Mouse (Mus musculus) MEL (cell line): ENCODE measurements at regions not wholly inside any gene's neighbourhood (a gene's known extent, or its start where the extent isn't known, plus 50 kb on each side); places are given as distances from the start of the nearest gene placed in this dataset.

Experiments
- CTCF ChIP-seq, 3 experiments: IDR thresholded peaks in 2 of 3; conservative IDR thresholded peaks in 1 of 3; 2 replicates each; pipeline ENCODE4 v1.5.1; 2011 to 2012; ENCODE audit warnings: low read length in 3 of 3, low read depth in 2 of 3, mild to moderate bottlenecking in 2 of 3, improper control_type of control experiment in 1 of 3, inconsistent platforms in 1 of 3, mixed read lengths in 1 of 3, moderate library complexity in 1 of 3; ENCODE audit not compliant: control insufficient read depth in 1 of 3, insufficient read depth in 1 of 3, poor library complexity in 1 of 3, severe bottlenecking in 1 of 3
- MAX ChIP-seq: IDR thresholded peaks from 2 replicates; pipeline ENCODE4 v1.6.1; 2011; ENCODE audit warnings: low read length, improper control_type of control experiment
- POLR2A ChIP-seq, 2 experiments: IDR thresholded peaks; 2 replicates each; pipeline ENCODE4 v1.6.1; 2011 to 2012; ENCODE audit warnings: low read length in 2 of 2, mild to moderate bottlenecking in 2 of 2, control low read depth in 1 of 2, improper control_type of control experiment in 1 of 2, low read depth in 1 of 2, moderate library complexity in 1 of 2; ENCODE audit not compliant: control insufficient read depth in 1 of 2, insufficient read depth in 1 of 2, poor library complexity in 1 of 2
- ZNF384 ChIP-seq: IDR thresholded peaks from 2 replicates; pipeline ENCODE4 v1.6.1; 2012; ENCODE audit warnings: low read depth, mild to moderate bottlenecking, inconsistent platforms, low read length, improper control_type of control experiment

DNA sequence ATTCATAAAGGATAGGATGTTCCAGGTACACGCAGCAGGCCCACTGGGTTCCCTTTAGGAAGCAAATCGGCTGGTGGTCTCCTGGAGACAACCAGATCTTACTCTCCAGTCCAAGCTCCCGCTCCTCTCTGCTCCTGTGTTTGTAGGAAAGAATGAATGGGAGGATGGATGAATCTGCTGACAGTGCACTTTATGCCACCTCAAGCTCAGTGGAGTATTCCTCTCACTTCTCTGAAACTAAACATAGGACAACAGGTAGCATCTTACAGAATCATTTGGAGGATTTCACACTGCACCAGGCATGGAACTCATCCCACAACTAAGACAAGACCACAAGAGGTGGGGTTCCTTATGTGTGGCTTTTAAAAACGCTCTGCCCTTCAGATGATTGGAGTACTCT, 507.1 kb upstream of the Klf4 start:
- TF ChIP-seq CTCF (IDR thresholded peaks at IDR 0.05 in 2 of 3, conservative IDR thresholded peaks at IDR 0.05 in 1 of 3; ENCODE audit: control insufficient read depth in 1 of 3, insufficient read depth in 1 of 3, low read depth in 2 of 3, low read length in 3 of 3, poor library complexity in 1 of 3, severe bottlenecking in 1 of 3), result no peak
- TF ChIP-seq POLR2A (IDR thresholded peaks at IDR 0.05; ENCODE audit: control insufficient read depth in 1 of 2, insufficient read depth in 1 of 2, low read depth in 1 of 2, low read length in 2 of 2, poor library complexity in 1 of 2), result no peak
- no peak for TF ChIP-seq ZNF384
- no peak for TF ChIP-seq MAX
